Mouse (Mus musculus) MEL-GATA-1-ER (cell line): ENCODE data around the gene 6430548M08Rik.

Experiments
- DNase-seq: peaks from one replicate; pipeline ENCODE4 v3.0.0-alpha.2; 2012; ENCODE audit warnings: low read depth; ENCODE audit errors: extremely low read depth

6430548M08Rik gene

GRCm38 (mm10) chr8:120143911-120144651 is 30.1 kb downstream of the 6430548M08Rik start:
- DNase-seq = no peak

- no peak for DNase-seq
Measured at GRCm38 (mm10) chr8:120144652-120145301, 30.8 kb downstream of the 6430548M08Rik start.

GRCm38 (mm10) chr8:120146051-120146450 is 32.1 kb downstream of the 6430548M08Rik start:
- no peak for DNase-seq

- DNase-seq = no peak
Measured at GRCm38 (mm10) chr8:120150028-120150427, 36.1 kb downstream of the 6430548M08Rik start.

GRCm38 (mm10) chr8:120151151-120151550 is 37.2 kb downstream of the 6430548M08Rik start:
- no peak for DNase-seq

- no peak for DNase-seq
Measured at GRCm38 (mm10) chr8:120152636-120153035, 38.7 kb downstream of the 6430548M08Rik start.

GRCm38 (mm10) chr8:120160366-120160765 is 46.4 kb downstream of the 6430548M08Rik start:
- no peak for DNase-seq

- DNase-seq = no peak
Measured at GRCm38 (mm10) chr8:120161658-120162403, 47.9 kb downstream of the 6430548M08Rik start.

GRCm38 (mm10) chr8:120162404-120162752 is 48.4 kb downstream of the 6430548M08Rik start:
- no peak for DNase-seq

- no peak for DNase-seq
Measured at GRCm38 (mm10) chr8:120163376-120163775, 49.4 kb downstream of the 6430548M08Rik start.

GRCm38 (mm10) chr8:120164026-120164425 is 50.1 kb downstream of the 6430548M08Rik start:
- DNase-seq = no peak

GRCm38 (mm10) chr8:120167136-120167535 is 53.2 kb downstream of the 6430548M08Rik start:
- DNase-seq = no peak

- no peak for DNase-seq
Measured at GRCm38 (mm10) chr8:120167821-120168220, 53.9 kb downstream of the 6430548M08Rik start.

- DNase-seq = no peak
Measured at GRCm38 (mm10) chr8:120169119-120169518, 55.2 kb downstream of the 6430548M08Rik start.

- DNase-seq = no peak
Measured at GRCm38 (mm10) chr8:120173195-120173594, 59.2 kb downstream of the 6430548M08Rik start.

GRCm38 (mm10) chr8:120174606-120175005 is 60.7 kb downstream of the 6430548M08Rik start:
- DNase-seq = no peak

GRCm38 (mm10) chr8:120176605-120177004 is 62.7 kb downstream of the 6430548M08Rik start:
- DNase-seq = no peak

- peak; percentile 27 for DNase-seq
Measured at GRCm38 (mm10) chr8:120177318-120178123, 63.6 kb downstream of the 6430548M08Rik start, which contains the start of gene Fam92b. Gene Fam92b, minus strand, starts transcription at chr8:120177466.

- DNase-seq = no peak
Measured at GRCm38 (mm10) chr8:120178124-120178514, 64.2 kb downstream of the 6430548M08Rik start.

- DNase-seq = peak; percentile 59
Measured at GRCm38 (mm10) chr8:120179027-120179431, 65.1 kb downstream of the 6430548M08Rik start.

GRCm38 (mm10) chr8:120180445-120180970 is 66.6 kb downstream of the 6430548M08Rik start:
- no peak for DNase-seq
